Mouse (Mus musculus) CH12.LX (cell line): ENCODE results near the gene Ppef2. TPM values are rescaled to one million over a fixed set of nuclear protein-coding genes. Genes with fewer than 3 reads are reported as not detected.

Experiments used
- DNase-seq: peaks from one replicate; pipeline ENCODE4 v3.0.0-alpha.2; 2013; ENCODE audit errors: extremely low read depth
- H3K27ac ChIP-seq: 2 replicates; pipeline ENCODE4 v1.5.1; 2012; ENCODE audit warnings: low read depth, mild to moderate bottlenecking, control low read depth, moderate library complexity; ENCODE audit not compliant: insufficient read depth
- H3K27me3 ChIP-seq: replicated peaks from 2 replicates; pipeline ENCODE3; 2012; ENCODE audit warnings: inconsistent platforms
- H3K36me3 ChIP-seq, 2 experiments: replicated peaks in 1 of 2; 2 replicates each; pipeline versions ENCODE3 to v1.6.1; 2012; ENCODE audit warnings: inconsistent platforms in 1 of 2, low read length in 1 of 2, mild to moderate bottlenecking in 1 of 2, mixed read lengths in 1 of 2, moderate library complexity in 1 of 2; ENCODE audit not compliant: control insufficient read depth in 1 of 2, insufficient read depth in 1 of 2
- H3K4me1 ChIP-seq, 2 experiments: 2 replicates each; pipeline ENCODE4 v1.6.1; 2012; ENCODE audit warnings: inconsistent platforms in 1 of 2, moderate library complexity in 1 of 2; ENCODE audit not compliant: insufficient read depth in 2 of 2, control insufficient read depth in 1 of 2
- H3K4me2 ChIP-seq: 2 replicates; pipeline ENCODE4 v1.6.1; 2012; ENCODE audit warnings: low read depth, mild to moderate bottlenecking, control low read depth; ENCODE audit not compliant: poor library complexity, insufficient read depth, severe bottlenecking
- H3K4me3 ChIP-seq, 3 experiments: fragments of 150-350 bp in 1 of 3; sonication (generic) in 1 of 3; replicated peaks in 1 of 3; 2 replicates each; pipeline versions ENCODE3 to v1.5.1; 2011 to 2012; ENCODE audit warnings: low read depth in 2 of 3, low read length in 2 of 3, mild to moderate bottlenecking in 2 of 3, moderate library complexity in 2 of 3, control low read depth in 1 of 3, improper control_type of control experiment in 1 of 3, inconsistent platforms in 1 of 3, mixed read lengths in 1 of 3; ENCODE audit not compliant: poor library complexity in 1 of 3
- H3K79me2 ChIP-seq: replicated peaks from 2 replicates; pipeline ENCODE4 v1.6.1; 2012; ENCODE audit warnings: mild to moderate bottlenecking, moderate library complexity; ENCODE audit not compliant: control insufficient read depth, poor library complexity, insufficient read depth, severe bottlenecking; ENCODE audit errors: extremely low read depth
- H3K9ac ChIP-seq: 2 replicates; pipeline ENCODE4 v1.6.1; 2012; ENCODE audit warnings: low read depth, mild to moderate bottlenecking, control low read depth, moderate library complexity; ENCODE audit not compliant: insufficient read depth
- H3K9me3 ChIP-seq: replicated peaks from 2 replicates; pipeline ENCODE3; 2012; ENCODE audit warnings: low read length, inconsistent platforms, mixed read lengths
- BHLHE40 ChIP-seq: IDR thresholded peaks from 2 replicates; pipeline ENCODE4 v1.6.1; 2011; ENCODE audit warnings: mild to moderate bottlenecking, low read depth, low read length, improper control_type of control experiment
- CHD1 ChIP-seq: IDR thresholded peaks from 2 replicates; pipeline ENCODE4 v1.6.1; 2012; ENCODE audit warnings: low read depth, low read length, improper control_type of control experiment, inconsistent platforms
- CTCF ChIP-seq, 2 experiments: IDR thresholded peaks in 1 of 2; conservative IDR thresholded peaks in 1 of 2; 2 replicates each; pipeline ENCODE4 v1.5.1; 2011 to 2012; ENCODE audit warnings: low read depth in 2 of 2, low read length in 2 of 2, improper control_type of control experiment in 1 of 2, inconsistent platforms in 1 of 2, mild to moderate bottlenecking in 1 of 2, moderate library complexity in 1 of 2
- E2F4 ChIP-seq: IDR thresholded peaks from 2 replicates; pipeline ENCODE4 v1.6.1; 2011; ENCODE audit warnings: low read depth, low read length, improper control_type of control experiment; ENCODE audit not compliant: insufficient replicate concordance
- IRF4 ChIP-seq: IDR thresholded peaks from 2 replicates; pipeline ENCODE4 v1.6.1; 2014; ENCODE audit warnings: low read depth, mild to moderate bottlenecking, inconsistent platforms, low read length, improper control_type of control experiment
- JUN ChIP-seq: IDR thresholded peaks from 2 replicates; pipeline ENCODE4 v1.6.1; 2011; ENCODE audit warnings: low read depth, mild to moderate bottlenecking, low read length, improper control_type of control experiment, moderate library complexity; ENCODE audit not compliant: insufficient read depth
- JUND ChIP-seq: conservative IDR thresholded peaks from 2 replicates; pipeline ENCODE4 v1.6.1; 2011; ENCODE audit warnings: low read depth, low read length, improper control_type of control experiment
- MAFK ChIP-seq: IDR thresholded peaks from 2 replicates; pipeline ENCODE4 v1.6.1; 2011; ENCODE audit warnings: low read length, improper control_type of control experiment; ENCODE audit not compliant: insufficient replicate concordance
- MAZ ChIP-seq: IDR thresholded peaks from 2 replicates; pipeline ENCODE4 v1.6.1; 2012; ENCODE audit warnings: low read depth, mild to moderate bottlenecking, inconsistent platforms, low read length, improper control_type of control experiment, moderate library complexity
- MXI1 ChIP-seq: IDR thresholded peaks from 2 replicates; pipeline ENCODE4 v1.6.1; 2011; ENCODE audit warnings: mild to moderate bottlenecking, low read depth, low read length, improper control_type of control experiment
- MYC ChIP-seq: IDR thresholded peaks from 2 replicates; pipeline ENCODE4 v1.6.1; 2011; ENCODE audit warnings: low read depth, mild to moderate bottlenecking, improper control_type of control experiment, low read length
- NRF1 ChIP-seq: IDR thresholded peaks from 2 replicates; pipeline ENCODE4 v1.6.1; 2014; ENCODE audit warnings: low read depth, mild to moderate bottlenecking, inconsistent platforms, low read length, improper control_type of control experiment, moderate library complexity
- POLR2A ChIP-seq: IDR thresholded peaks from 2 replicates; pipeline ENCODE4 v1.6.1; 2011; ENCODE audit warnings: low read depth, mild to moderate bottlenecking, improper control_type of control experiment, low read length
- POLR2AphosphoS2 ChIP-seq: IDR thresholded peaks from 2 replicates; pipeline ENCODE4 v1.6.1; 2011; ENCODE audit warnings: low read depth, low read length, improper control_type of control experiment
- RAD21 ChIP-seq: IDR thresholded peaks from 2 replicates; pipeline ENCODE4 v1.6.1; 2011; ENCODE audit warnings: low read depth, mild to moderate bottlenecking, low read length, improper control_type of control experiment, moderate library complexity
- RCOR1 ChIP-seq: conservative IDR thresholded peaks from 2 replicates; pipeline ENCODE4 v1.6.1; 2012; ENCODE audit warnings: low read depth, mild to moderate bottlenecking, inconsistent platforms, low read length, improper control_type of control experiment
- SMC3 ChIP-seq: IDR thresholded peaks from 2 replicates; pipeline ENCODE4 v1.6.1; 2011; ENCODE audit warnings: low read depth, low read length, improper control_type of control experiment
- TBP ChIP-seq: conservative IDR thresholded peaks from 2 replicates; pipeline ENCODE4 v1.6.1; 2011; ENCODE audit warnings: low read depth, low read length, improper control_type of control experiment
- USF1 ChIP-seq: IDR thresholded peaks from 2 replicates; pipeline ENCODE4 v1.6.1; 2014; ENCODE audit warnings: low read depth, mild to moderate bottlenecking, inconsistent platforms, low read length, improper control_type of control experiment
- USF2 ChIP-seq: conservative IDR thresholded peaks from 2 replicates; pipeline ENCODE4 v1.6.1; 2011; ENCODE audit warnings: low read depth, low read length, improper control_type of control experiment
- ZC3H11A ChIP-seq: IDR thresholded peaks from 2 replicates; pipeline ENCODE4 v1.6.1; 2012; ENCODE audit warnings: low read depth, mild to moderate bottlenecking, inconsistent platforms, low read length, improper control_type of control experiment
- ZNF384 ChIP-seq: IDR thresholded peaks from 2 replicates; pipeline ENCODE4 v1.6.1; 2012; ENCODE audit warnings: low read depth, low read length, improper control_type of control experiment, inconsistent platforms
- dilution Hi-C: fragments of 300-500 bp; cut with MboI; formaldehyde crosslinking; loops from 2 replicates; pipeline ENCODE4 v1.14.3; 2020; ENCODE audit warnings: low sequenced_read_pairs; ENCODE audit not compliant: extremely low pct_unique_long_range_greater_than_20kb, extremely low pct_ligation_motif_present
- in situ Hi-C: fragments of 300-500 bp; cut with MboI; formaldehyde crosslinking; loops from 3 replicates; pipeline ENCODE4 v1.14.3; 2019; ENCODE audit warnings: low sequenced_read_pairs, low pct_ligation_motif_present, low pct_unique_long_range_greater_than_20kb, mixed read lengths
- polyA plus RNA-seq: library from polyadenylated mRNA; unstranded; fragments of >175 nt; gene quantifications from 2 replicates; pipeline ENCODE4 v1.2.1, GENCODE M21; 2012; ENCODE audit warnings: low read depth; ENCODE audit not compliant: insufficient read length
- total RNA-seq, 2 experiments: library from RNA; depleted of rRNA; stranded (reverse); fragments of 300-350 nt in 1 of 2; fragments of >200 nt in 1 of 2; gene quantifications; 2 replicates each; pipeline ENCODE4 v1.2.3; 2012 to 2014

The Ppef2 gene
- total and polyA plus RNA-seq, 3 experiments = 14.3 to 48.8 (median 16.5) TPM

DNA sequence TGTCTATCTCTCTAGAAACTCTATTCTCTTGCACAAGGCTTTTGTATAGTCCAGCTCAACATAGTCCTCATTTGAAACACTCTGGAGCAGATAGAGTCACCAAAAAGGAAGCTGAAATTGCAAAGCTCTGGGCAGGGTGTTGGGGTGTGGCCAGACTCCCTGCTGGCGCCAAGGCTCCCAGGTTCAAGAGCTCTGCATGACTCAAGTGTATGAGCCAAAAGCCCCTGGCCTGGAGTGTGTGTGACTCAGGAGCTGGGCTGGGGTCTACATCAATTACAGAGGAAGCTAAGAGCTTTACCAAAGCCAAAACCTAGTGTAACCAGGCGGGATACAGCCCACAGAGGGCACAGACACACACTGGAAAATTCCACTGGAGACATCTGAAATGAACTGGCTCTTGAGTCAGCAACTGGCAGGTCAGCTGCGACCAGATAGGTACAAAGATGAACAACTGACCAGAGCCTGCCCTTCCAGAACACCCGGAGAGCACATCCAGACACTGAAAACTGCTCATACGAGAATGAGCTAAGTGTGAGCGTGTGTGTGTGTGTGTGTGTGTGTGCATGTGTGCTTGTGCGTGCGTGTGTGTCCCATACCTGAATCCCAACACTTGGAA lies 35.7 kb downstream of the Ppef2 start:
- dilution Hi-C loops = no loop called here
- in situ Hi-C loops = no loop called here
- DNase-seq = no peak
- H3K9me3 ChIP-seq = no peaks in the 10 kb centered on the region
- no peak overlapping the region for H3K4me3 ChIP-seq
- H3K79me2 ChIP-seq = no peaks in the 10 kb centered on the region
- H3K9ac ChIP-seq = no peak overlapping the region
- TF ChIP-seq RAD21 (no peak), RCOR1 (no peak), NRF1 (no peak), MYC (no peak), MXI1 (no peak), USF1 (no peak), CHD1 (no peak)
- no peak overlapping the region for H3K4me2 ChIP-seq
- H3K27ac ChIP-seq = no peak overlapping the region
- H3K36me3 ChIP-seq = peaks cover 0 to 1% of the 10 kb centered on the region in 2 experiments
- H3K27me3 ChIP-seq = no peaks in the 10 kb centered on the region
- H3K4me1 ChIP-seq = peaks cover 8 to 17% of the 10 kb centered on the region in 2 experiments; a peak in 3 of 4 replicates

DNA sequence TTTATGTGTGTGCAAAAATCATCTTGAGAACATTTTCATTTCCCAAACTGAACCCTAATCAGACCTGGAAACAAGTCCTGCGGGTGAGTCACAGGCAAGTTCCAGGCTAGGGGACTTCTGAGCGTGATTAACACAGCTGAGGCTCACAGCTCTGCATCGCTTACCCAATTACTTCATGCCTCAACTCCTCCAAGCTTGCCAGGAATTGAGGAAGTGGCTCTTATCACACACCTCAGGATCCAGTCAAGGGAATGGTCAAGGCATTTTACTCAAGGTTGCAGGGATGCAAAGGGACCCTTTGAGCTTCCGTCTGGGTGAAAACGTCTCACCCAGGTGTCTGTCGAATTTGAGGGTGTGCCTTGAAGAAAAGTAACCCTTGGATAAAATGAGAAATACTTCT lies 36.3 kb downstream of the Ppef2 start:
- Histone ChIP-seq H3K4me2 (peak overlapping the region; percentile 23; the same call in 1 of the 2 replicates), H3K9ac (no peak overlapping the region), H3K4me1 (peaks cover 8 to 17% of the 10 kb centered on the region in 2 experiments; a peak in 3 of 4 replicates), H3K36me3 (no peaks in the 10 kb centered on the region), H3K9me3 (no peaks in the 10 kb centered on the region), H3K4me3 (no peak overlapping the region), H3K27ac (no peak overlapping the region), H3K27me3 (no peaks in the 10 kb centered on the region), H3K79me2 (no peaks in the 10 kb centered on the region)
- DNase-seq = no peak
- TF ChIP-seq MAZ (no peak), IRF4 (no peak), RCOR1 (no peak), POLR2A (no peak), E2F4 (no peak), JUND (no peak), ZC3H11A (no peak), MAFK (no peak), USF2 (no peak), MYC (no peak), USF1 (no peak), TBP (no peak), POLR2AphosphoS2 (no peak), SMC3 (no peak), RAD21 (no peak), ZNF384 (no peak), BHLHE40 (no peak), JUN (no peak), CTCF (conservative IDR thresholded peaks at IDR 0.05 in 1 of 2, IDR thresholded peaks at IDR 0.05 in 1 of 2; ENCODE audit: low read depth in 2 of 2, low read length in 2 of 2) (no peak)
- dilution Hi-C loops = no loop called here
- in situ Hi-C loops = no loop called here
